Mouse (Mus musculus) cortical plate, adult 2 months (tissue): ENCODE results near the gene Fgf14.

ENCODE experiments used
- CTCF ChIP-seq: fragments of 200-500 bp; IDR thresholded peaks from 2 replicates; pipeline ENCODE4 v1.5.1; 2011; ENCODE audit warnings: mild to moderate bottlenecking, control low read depth, low read length; ENCODE audit not compliant: insufficient read depth; ENCODE audit errors: extremely low read depth
- POLR2A ChIP-seq: fragments of 200-500 bp; IDR thresholded peaks from 2 replicates; pipeline ENCODE4 v1.6.1; 2011; ENCODE audit warnings: mild to moderate bottlenecking, low read length, control low read depth; ENCODE audit not compliant: insufficient read depth; ENCODE audit errors: extremely low read depth

GRCm38 (mm10) chr14:124266977-124267376, 409.9 kb downstream of the Fgf14 start:
- TF ChIP-seq CTCF, result peak; percentile 9; the same call in 1 of the 2 replicates
- no peak for TF ChIP-seq POLR2A
